Mouse (Mus musculus): ENCODE data around the gene Sik3. TPM values are rescaled to one million over a fixed set of nuclear protein-coding genes. Genes with fewer than 3 reads are reported as not detected.
"Not testable (repeated sequence)": the region's sequence is repeated elsewhere in the genome, so short reads cannot be mapped to it uniquely, and the experiment has no call there.

Sik3 gene
- polyA plus RNA-seq, 1 experiment, result 29.4 TPM

- no peak for TF ChIP-seq USF1 (IDR thresholded peaks at IDR 0.05; ENCODE audit: low read depth)
- no peak for TF ChIP-seq REST (IDR thresholded peaks at IDR 0.05; ENCODE audit: insufficient read depth, insufficient read length)
- no peak for TF ChIP-seq SRF (IDR thresholded peaks at IDR 0.05; ENCODE audit: control insufficient read depth, insufficient read length, low read depth)
- no peak for TF ChIP-seq MAX (IDR thresholded peaks at IDR 0.05; ENCODE audit: low read depth)
- TF ChIP-seq POLR2AphosphoS2 (IDR thresholded peaks at IDR 0.05; ENCODE audit: insufficient read length, low read depth), result no peak
- TF ChIP-seq TCF12 (IDR thresholded peaks at IDR 0.05; ENCODE audit: insufficient read depth, poor library complexity, severe bottlenecking), result no peak
- TF ChIP-seq E2F4 (IDR thresholded peaks at IDR 0.05; ENCODE audit: insufficient read depth), result no peak
- no peak for TF ChIP-seq TCF3 (IDR thresholded peaks at IDR 0.05; ENCODE audit: insufficient read length, low read depth)
- TF ChIP-seq CEBPB (IDR thresholded peaks at IDR 0.05; ENCODE audit: insufficient read depth, poor library complexity, severe bottlenecking), result no peak
- no peak for TF ChIP-seq POLR2A (IDR thresholded peaks at IDR 0.05; ENCODE audit: insufficient read length, low read depth)
- no peak for TF ChIP-seq MYOG (IDR thresholded peaks at IDR 0.05; ENCODE audit: control insufficient read depth in 1 of 3, insufficient read depth in 1 of 3, insufficient read length in 2 of 3, low read depth in 2 of 3)
- TF ChIP-seq MYOD1 (IDR thresholded peaks at IDR 0.05; ENCODE audit: control insufficient read depth in 1 of 3, insufficient read length in 2 of 3, low read depth in 2 of 3), result no peak
- H3K36me3 ChIP-seq (ENCODE audit: control insufficient read depth, insufficient read depth), result no peaks in the 10 kb centered on the region
These were observed 74.8 kb downstream of the Sik3 start for GRCm38 (mm10) chr9:46087461-46087860.

GRCm38 (mm10) chr9:46088722-46089121 is 76.1 kb downstream of the Sik3 start:
- TF ChIP-seq MYOD1 (IDR thresholded peaks at IDR 0.05; ENCODE audit: control insufficient read depth in 1 of 3, insufficient read length in 2 of 3, low read depth in 2 of 3) (no peak), POLR2AphosphoS2 (IDR thresholded peaks at IDR 0.05; ENCODE audit: insufficient read length, low read depth) (no peak)
- no peak overlapping the region for H3ac ChIP-seq (ENCODE audit: control insufficient read depth, insufficient read length)
- peaks cover 21% of the 10 kb centered on the region for H3K79me2 ChIP-seq (ENCODE audit: control insufficient read depth, insufficient read depth)
- no peak overlapping the region for H3K4me3 ChIP-seq
- H3K4me2 ChIP-seq (ENCODE audit: low read depth), result no peak overlapping the region
- no peaks in the 10 kb centered on the region for H3K27me3 ChIP-seq (ENCODE audit: control insufficient read depth, insufficient read depth, insufficient read length)
- no peaks in the 10 kb centered on the region for H3K36me3 ChIP-seq (ENCODE audit: control insufficient read depth, insufficient read depth)

More at GRCm38 (mm10) chr9:46087461-46087860, 74.8 kb downstream of the Sik3 start:
- Histone ChIP-seq H3ac (ENCODE audit: control insufficient read depth, insufficient read length) (no peak overlapping the region), H3K4me2 (ENCODE audit: low read depth) (no peak overlapping the region), H3K27me3 (ENCODE audit: control insufficient read depth, insufficient read depth, insufficient read length) (no peaks in the 10 kb centered on the region), H3K4me3 (no peak overlapping the region), H3K79me2 (ENCODE audit: control insufficient read depth, insufficient read depth) (peaks cover 15% of the 10 kb centered on the region)

- Histone ChIP-seq H3K36me3 (ENCODE audit: control insufficient read depth, insufficient read depth) (no peaks in the 10 kb centered on the region), H3ac (ENCODE audit: control insufficient read depth, insufficient read length) (no peak overlapping the region), H3K4me2 (ENCODE audit: low read depth) (no peak overlapping the region), H3K79me2 (ENCODE audit: control insufficient read depth, insufficient read depth) (peaks cover 23% of the 10 kb centered on the region), H3K27me3 (ENCODE audit: control insufficient read depth, insufficient read depth, insufficient read length) (no peaks in the 10 kb centered on the region), H3K4me3 (no peak overlapping the region)
- no peak for TF ChIP-seq MYOG (IDR thresholded peaks at IDR 0.05; ENCODE audit: control insufficient read depth in 1 of 3, insufficient read depth in 1 of 3, insufficient read length in 2 of 3, low read depth in 2 of 3)
- no peak for TF ChIP-seq TCF3 (IDR thresholded peaks at IDR 0.05; ENCODE audit: insufficient read length, low read depth)
- no peak for TF ChIP-seq POLR2AphosphoS2 (IDR thresholded peaks at IDR 0.05; ENCODE audit: insufficient read length, low read depth)
- TF ChIP-seq CEBPB (IDR thresholded peaks at IDR 0.05; ENCODE audit: insufficient read depth, poor library complexity, severe bottlenecking), result no peak
- TF ChIP-seq E2F4 (IDR thresholded peaks at IDR 0.05; ENCODE audit: insufficient read depth), result no peak
- no peak for TF ChIP-seq MAX (IDR thresholded peaks at IDR 0.05; ENCODE audit: low read depth)
- no peak for TF ChIP-seq TCF12 (IDR thresholded peaks at IDR 0.05; ENCODE audit: insufficient read depth, poor library complexity, severe bottlenecking)
- TF ChIP-seq SRF (IDR thresholded peaks at IDR 0.05; ENCODE audit: control insufficient read depth, insufficient read length, low read depth), result no peak
- no peak for TF ChIP-seq USF1 (IDR thresholded peaks at IDR 0.05; ENCODE audit: low read depth)
- TF ChIP-seq MYOD1 (IDR thresholded peaks at IDR 0.05; ENCODE audit: control insufficient read depth in 1 of 3, insufficient read length in 2 of 3, low read depth in 2 of 3), result no peak
- no peak for TF ChIP-seq POLR2A (IDR thresholded peaks at IDR 0.05; ENCODE audit: insufficient read length, low read depth)
- no peak for TF ChIP-seq REST (IDR thresholded peaks at IDR 0.05; ENCODE audit: insufficient read depth, insufficient read length)
These were observed 77.4 kb downstream of the Sik3 start for GRCm38 (mm10) chr9:46090066-46090465.

- H3K4me3 ChIP-seq; H3K4me2 ChIP-seq (ENCODE audit: low read depth); H3K27me3 ChIP-seq (ENCODE audit: control insufficient read depth, insufficient read depth, insufficient read length); H3K36me3 ChIP-seq (ENCODE audit: control insufficient read depth, insufficient read depth); H3ac ChIP-seq (ENCODE audit: control insufficient read depth, insufficient read length): not testable (repeated sequence)
- H3K79me2 ChIP-seq (ENCODE audit: control insufficient read depth, insufficient read depth), result peaks cover 23% of the 10 kb centered on the region
These were observed 78.5 kb downstream of the Sik3 start for GRCm38 (mm10) chr9:46091157-46091556.

- Histone ChIP-seq H3ac (ENCODE audit: control insufficient read depth, insufficient read length) (no peak overlapping the region), H3K27me3 (ENCODE audit: control insufficient read depth, insufficient read depth, insufficient read length) (no peaks in the 10 kb centered on the region), H3K79me2 (ENCODE audit: control insufficient read depth, insufficient read depth) (peaks cover 22% of the 10 kb centered on the region), H3K36me3 (ENCODE audit: control insufficient read depth, insufficient read depth) (no peaks in the 10 kb centered on the region), H3K4me2 (ENCODE audit: low read depth) (no peak overlapping the region), H3K4me3 (no peak overlapping the region)
- TF ChIP-seq MAX (IDR thresholded peaks at IDR 0.05; ENCODE audit: low read depth) (no peak), MYOG (IDR thresholded peaks at IDR 0.05; ENCODE audit: control insufficient read depth in 1 of 3, insufficient read depth in 1 of 3, insufficient read length in 2 of 3, low read depth in 2 of 3) (no peak), SRF (IDR thresholded peaks at IDR 0.05; ENCODE audit: control insufficient read depth, insufficient read length, low read depth) (no peak), CEBPB (IDR thresholded peaks at IDR 0.05; ENCODE audit: insufficient read depth, poor library complexity, severe bottlenecking) (no peak), MYOD1 (IDR thresholded peaks at IDR 0.05; ENCODE audit: control insufficient read depth in 1 of 3, insufficient read length in 2 of 3, low read depth in 2 of 3) (no peak), TCF12 (IDR thresholded peaks at IDR 0.05; ENCODE audit: insufficient read depth, poor library complexity, severe bottlenecking) (no peak), USF1 (IDR thresholded peaks at IDR 0.05; ENCODE audit: low read depth) (no peak), TCF3 (IDR thresholded peaks at IDR 0.05; ENCODE audit: insufficient read length, low read depth) (no peak), POLR2A (IDR thresholded peaks at IDR 0.05; ENCODE audit: insufficient read length, low read depth) (no peak), POLR2AphosphoS2 (IDR thresholded peaks at IDR 0.05; ENCODE audit: insufficient read length, low read depth) (no peak), REST (IDR thresholded peaks at IDR 0.05; ENCODE audit: insufficient read depth, insufficient read length) (no peak), E2F4 (IDR thresholded peaks at IDR 0.05; ENCODE audit: insufficient read depth) (no peak)
These were observed 80.0 kb downstream of the Sik3 start for GRCm38 (mm10) chr9:46092633-46093032.
